Mouse (Mus musculus) small intestine, adult 10 weeks (tissue): Measurements from ENCODE around the gene Acap2. TPM values are rescaled to one million over a fixed set of nuclear protein-coding genes. Genes with fewer than 3 reads are reported as not detected.

ENCODE experiments used
- polyA plus RNA-seq: library from polyadenylated mRNA; stranded (reverse); fragments of 350-450 nt; fragmentation: Illumina TruSeq; extraction: RNeasy Lipid Tissue Mini Kit (QIAGEN cat#74804); gene quantifications from one replicate; pipeline ENCODE4 v1.2.3, GENCODE M21; 2014; ENCODE audit warnings: low replicate concordance

The Acap2 gene
- 67.5 TPM for polyA plus RNA-seq

DNA sequence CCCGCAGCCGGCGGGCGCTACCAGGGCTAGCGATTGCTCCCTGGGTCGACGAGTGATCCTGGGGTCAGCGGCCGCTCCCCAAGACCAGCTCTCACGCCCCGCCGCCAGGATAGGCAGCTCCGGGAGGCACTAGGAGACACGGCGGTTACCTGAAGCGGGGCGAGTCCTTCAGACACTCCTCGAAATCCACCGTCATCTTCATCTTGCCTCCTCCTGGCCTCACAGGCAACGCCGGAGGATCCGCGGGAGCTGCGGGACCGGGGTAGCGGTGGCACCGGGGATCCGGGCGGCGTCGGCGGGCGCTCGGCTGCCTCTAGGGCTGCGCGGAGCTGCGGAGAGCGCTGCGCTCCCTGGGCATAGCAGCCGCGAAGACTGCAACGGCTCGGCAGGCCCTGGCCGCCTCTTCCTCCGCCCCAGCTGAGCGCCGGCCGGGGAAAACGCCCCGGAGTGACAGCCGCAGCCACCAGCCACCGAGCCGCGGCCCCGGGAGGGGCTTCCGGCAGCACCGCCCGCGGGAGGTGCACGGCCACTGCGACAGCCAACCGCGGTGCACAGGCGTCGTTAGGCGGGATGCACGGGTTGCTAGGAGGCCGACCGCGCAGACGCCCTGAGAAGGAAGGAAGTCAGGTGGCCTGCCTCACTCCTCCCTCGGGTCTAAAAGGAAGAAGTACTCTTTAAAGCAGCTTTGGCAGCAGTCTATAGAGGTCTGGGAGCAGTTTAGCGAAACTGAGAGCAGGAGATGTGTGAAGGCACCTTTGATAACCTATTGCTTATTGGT lies at the start of gene Acap2:
TSS of gene Acap2 (minus strand) at position 456 of the 778 bp plus-strand sequence.

DNA sequence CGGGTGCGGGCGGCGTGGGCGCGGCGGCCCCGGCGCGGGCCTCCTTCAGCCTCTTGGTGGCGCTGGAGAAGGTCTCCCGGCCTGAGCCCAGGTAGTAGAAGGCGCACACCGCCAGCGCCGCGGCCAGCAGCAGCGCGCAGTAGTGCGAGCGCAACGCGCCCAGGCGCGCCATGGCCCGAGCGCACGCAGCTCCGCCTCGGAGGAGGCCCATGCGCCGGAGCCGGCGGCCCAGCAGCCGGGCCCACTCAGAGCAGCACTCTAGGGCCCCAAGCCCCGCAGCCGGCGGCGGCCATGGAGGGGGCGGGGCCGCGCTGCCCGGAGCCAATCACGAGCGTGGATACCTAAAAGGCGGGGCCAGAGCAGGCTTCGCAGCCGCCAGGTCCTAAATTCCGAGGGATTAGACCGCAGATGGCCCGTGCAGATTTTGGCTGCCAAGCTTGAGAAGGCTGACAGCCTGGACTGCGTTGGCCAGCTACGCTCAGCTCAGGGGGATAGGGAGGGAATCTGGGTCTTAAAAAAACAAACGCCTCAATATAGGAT lies 119.8 kb downstream of the Acap2 start, which contains the start of gene Xxylt1:
TSS of gene Xxylt1 (minus strand) at position 308 of the 540 bp plus-strand sequence.

Other genes starting within 250 kb of the Acap2 start
- 14.4 TPM for gene Xxylt1, start 119.8 kb downstream of the Acap2 start, polyA plus RNA-seq
- gene Ppp1r2, start 74.0 kb upstream of the Acap2 start, polyA plus RNA-seq = 185 TPM
- gene Apod, start 113.6 kb upstream of the Acap2 start, polyA plus RNA-seq = 2.3 TPM
- 23.9 TPM for gene Bdh1, start 221.0 kb upstream of the Acap2 start, polyA plus RNA-seq